Mouse (Mus musculus) ES-Bruce4 (cell line): Measurements from ENCODE around the gene Gm14434. TPM values are rescaled to one million over a fixed set of nuclear protein-coding genes. Genes with fewer than 3 reads are reported as not detected.
"Not testable (repeated sequence)": the region's sequence is repeated elsewhere in the genome, so short reads cannot be mapped to it uniquely, and the experiment has no call there.

Source experiments
- H3K27ac ChIP-seq: 2 replicates; pipeline ENCODE4 v1.5.1; 2012; ENCODE audit warnings: low read length, inconsistent platforms; ENCODE audit not compliant: insufficient read depth
- H3K27me3 ChIP-seq: 2 replicates; pipeline ENCODE4 v1.6.1; 2012; ENCODE audit warnings: mild to moderate bottlenecking, low read length, inconsistent platforms; ENCODE audit not compliant: control insufficient read depth, poor library complexity, insufficient read depth, severe bottlenecking
- H3K36me3 ChIP-seq: 2 replicates; pipeline ENCODE4 v1.6.1; 2012; ENCODE audit warnings: inconsistent platforms, mild to moderate bottlenecking, low read length, moderate library complexity; ENCODE audit not compliant: control insufficient read depth, poor library complexity, insufficient read depth, severe bottlenecking
- H3K4me1 ChIP-seq: one replicate; pipeline ENCODE4 v1.8.1; 2011; ENCODE audit warnings: low read length; ENCODE audit not compliant: control insufficient read depth, insufficient read depth
- H3K4me3 ChIP-seq: 2 replicates; pipeline ENCODE4 v1.5.1; 2011; ENCODE audit warnings: low read depth, mild to moderate bottlenecking, low read length
- H3K9ac ChIP-seq: 2 replicates; pipeline ENCODE4 v1.6.1; 2012; ENCODE audit warnings: low read depth, mild to moderate bottlenecking, inconsistent platforms; ENCODE audit not compliant: poor library complexity, severe bottlenecking
- H3K9me3 ChIP-seq: replicated peaks from 2 replicates; pipeline ENCODE4 v1.6.1; 2012; ENCODE audit warnings: mild to moderate bottlenecking, low read length, inconsistent platforms; ENCODE audit not compliant: control insufficient read depth, poor library complexity, insufficient read depth, severe bottlenecking
- polyA plus RNA-seq: library from polyadenylated mRNA; stranded (reverse); fragments of >200 nt; gene quantifications from 2 replicates; pipeline ENCODE4 v1.2.4, GENCODE M21; 2011; ENCODE audit warnings: low read depth; ENCODE audit not compliant: missing spikeins, insufficient read depth, insufficient read length

Gm14434 gene
- polyA plus RNA-seq = 10.9 TPM in 1 of 2 replicates, not detected in the other

DNA sequence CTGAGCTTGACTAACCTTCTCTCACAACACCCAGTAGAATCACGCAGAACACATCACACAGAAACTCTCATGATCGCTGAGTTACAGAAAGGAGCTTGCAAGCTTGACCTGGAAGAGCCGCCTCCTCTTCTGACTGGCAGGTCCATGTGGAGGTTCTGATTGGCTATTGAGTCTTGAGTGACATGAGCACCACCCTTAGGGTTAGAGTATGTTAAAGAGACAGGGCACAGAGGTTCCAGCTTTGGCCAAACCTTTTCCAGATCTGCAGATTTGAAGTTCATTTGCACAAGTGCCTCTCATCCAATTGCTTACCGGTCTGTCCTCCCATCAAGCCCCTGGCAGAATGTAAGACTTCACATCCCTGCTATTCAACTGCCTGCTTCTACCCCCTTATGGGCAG is at the start of gene Gm14434:
Gene Gm14434, minus strand, starts transcription at position 101 of the 400 bp plus-strand sequence.
- H3K36me3 ChIP-seq, H3K27ac ChIP-seq, H3K4me1 ChIP-seq, H3K27me3 ChIP-seq, H3K9ac ChIP-seq, H3K4me3 ChIP-seq, H3K9me3 ChIP-seq: not testable (repeated sequence)

DNA sequence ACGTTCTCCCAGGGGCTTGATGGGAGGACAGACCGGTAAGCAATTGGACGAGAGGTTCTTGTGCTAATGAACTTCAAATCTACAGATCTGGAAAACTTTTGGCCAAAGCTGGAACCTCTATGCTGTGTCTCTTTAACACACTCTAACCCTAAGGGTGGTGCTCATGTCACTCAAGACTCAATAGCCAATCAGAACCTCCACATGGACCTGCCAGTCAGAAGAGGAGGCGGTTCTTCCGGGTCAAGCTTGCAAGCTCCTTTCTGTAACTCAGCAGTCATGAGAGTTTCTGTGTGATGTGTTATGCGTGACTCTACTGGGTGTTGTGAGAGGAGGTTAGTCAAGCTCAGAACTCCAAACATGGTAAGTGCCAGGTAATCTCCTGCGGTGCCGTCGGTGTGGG is 34.2 kb upstream of the Gm14434 start, which contains the start of gene Zfp967:
Gene Zfp967, plus strand, starts transcription at position 301 of the 400 bp plus-strand sequence.
- H3K36me3 ChIP-seq, H3K4me1 ChIP-seq, H3K27ac ChIP-seq, H3K9me3 ChIP-seq, H3K4me3 ChIP-seq, H3K27me3 ChIP-seq, H3K9ac ChIP-seq: not testable (repeated sequence)

DNA sequence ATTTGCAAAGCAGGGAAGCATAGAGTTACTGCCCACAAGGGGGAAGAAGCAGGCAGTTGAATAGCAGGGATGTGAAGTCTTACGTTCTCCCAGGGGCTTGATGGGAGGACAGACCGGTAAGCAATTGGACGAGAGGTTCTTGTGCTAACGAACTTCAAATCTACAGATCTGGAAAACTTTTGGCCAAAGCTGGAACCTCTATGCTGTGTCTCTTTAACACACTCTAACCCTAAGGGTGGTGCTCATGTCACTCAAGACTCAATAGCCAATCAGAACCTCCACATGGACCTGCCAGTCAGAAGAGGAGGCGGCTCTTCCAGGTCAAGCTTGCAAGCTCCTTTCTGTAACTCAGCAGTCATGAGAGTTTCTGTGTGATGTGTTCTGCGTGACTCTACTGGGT is 63.3 kb downstream of the Gm14434 start, which contains the start of gene Gm14435:
Gene Gm14435, plus strand, starts transcription at position 301 of the 400 bp plus-strand sequence.
- not testable (repeated sequence) for H3K27me3 ChIP-seq, H3K4me1 ChIP-seq, H3K9me3 ChIP-seq, H3K9ac ChIP-seq, H3K36me3 ChIP-seq, H3K27ac ChIP-seq, H3K4me3 ChIP-seq

Other genes with a start within 250 kb of the Gm14434 start
- not detected in 2 replicates for gene Gm11009, start 167.3 kb downstream of the Gm14434 start, polyA plus RNA-seq
- gene Gm14435, start 63.2 kb downstream of the Gm14434 start, polyA plus RNA-seq = 8.0 and 13.0 TPM in 2 replicates
- gene Zfp967, start 34.3 kb upstream of the Gm14434 start, polyA plus RNA-seq = not detected in 2 replicates
- 5.4 TPM in 1 of 2 replicates, not detected in the other for gene Gm14308, start 149.6 kb upstream of the Gm14434 start, polyA plus RNA-seq
- 11.8 and 12.3 TPM in 2 replicates for gene Zfp973, start 183.7 kb upstream of the Gm14434 start, polyA plus RNA-seq
- gene Gm14305, start 221.5 kb upstream of the Gm14434 start, polyA plus RNA-seq = 9.5 and 10.5 TPM in 2 replicates